Mouse (Mus musculus) MEL (cell line): Measurements from ENCODE around the gene Tmem79. TPM values are rescaled to one million over a fixed set of nuclear protein-coding genes. Genes with fewer than 3 reads are reported as not detected.

Source experiments
- DNase-seq: peaks from one replicate; pipeline ENCODE4 v3.0.0; 2011; ENCODE audit warnings: low read depth, low spot score
- H3K27ac ChIP-seq: 2 replicates; pipeline ENCODE4 v1.5.1; 2012; ENCODE audit warnings: low read depth, mild to moderate bottlenecking, control low read depth, low read length, moderate library complexity; ENCODE audit not compliant: control insufficient read depth
- H3K27me3 ChIP-seq, 2 experiments: fragments of 150-350 bp in 1 of 2; sonication (generic) in 1 of 2; 2 replicates each; pipeline ENCODE4 v1.6.1; 2012; ENCODE audit warnings: low read length in 2 of 2, mild to moderate bottlenecking in 2 of 2, improper control_type of control experiment in 1 of 2, moderate library complexity in 1 of 2; ENCODE audit not compliant: insufficient read depth in 2 of 2, control insufficient read depth in 1 of 2
- H3K36me3 ChIP-seq, 2 experiments: 2 replicates each; pipeline ENCODE4 v1.6.1; 2012 to 2014; ENCODE audit warnings: low read length in 2 of 2, improper control_type of control experiment in 1 of 2, inconsistent platforms in 1 of 2, mild to moderate bottlenecking in 1 of 2; ENCODE audit not compliant: insufficient read depth in 2 of 2, control insufficient read depth in 1 of 2
- H3K4me1 ChIP-seq, 2 experiments: fragments of 150-350 bp in 1 of 2; sonication (generic) in 1 of 2; 2 replicates each; pipeline ENCODE4 v1.6.1; 2012; ENCODE audit warnings: low read length in 2 of 2, improper control_type of control experiment in 1 of 2, mild to moderate bottlenecking in 1 of 2; ENCODE audit not compliant: insufficient read depth in 2 of 2, control insufficient read depth in 1 of 2
- H3K4me3 ChIP-seq, 2 experiments: fragments of 150-350 bp in 1 of 2; sonication (generic) in 1 of 2; 2 replicates each; pipeline ENCODE4 v1.5.1; 2012; ENCODE audit warnings: low read depth in 2 of 2, low read length in 2 of 2, mild to moderate bottlenecking in 2 of 2, moderate library complexity in 2 of 2, control low read depth in 1 of 2, improper control_type of control experiment in 1 of 2; ENCODE audit not compliant: control insufficient read depth in 1 of 2, insufficient read depth in 1 of 2
- H3K79me2 ChIP-seq: 2 replicates; pipeline ENCODE4 v1.6.1; 2012; ENCODE audit warnings: mild to moderate bottlenecking, low read length, moderate library complexity; ENCODE audit not compliant: control insufficient read depth, poor library complexity, insufficient read depth
- H3K9ac ChIP-seq: 2 replicates; pipeline ENCODE4 v1.6.1; 2012; ENCODE audit warnings: low read depth, mild to moderate bottlenecking, control low read depth, low read length, moderate library complexity; ENCODE audit not compliant: control insufficient read depth, poor library complexity, severe bottlenecking
- H3K9me3 ChIP-seq: fragments of 150-350 bp; sonication (generic); replicated peaks from 2 replicates; pipeline ENCODE4 v1.6.1; 2012; ENCODE audit warnings: mild to moderate bottlenecking, low read length, improper control_type of control experiment, moderate library complexity; ENCODE audit not compliant: insufficient read depth
- E2F4 ChIP-seq: IDR thresholded peaks from 2 replicates; pipeline ENCODE4 v1.6.1; 2011; ENCODE audit warnings: low read depth, low read length, improper control_type of control experiment, borderline replicate concordance
- ELF1 ChIP-seq: IDR thresholded peaks from 2 replicates; pipeline ENCODE4 v1.6.1; 2014; ENCODE audit warnings: low read depth, mild to moderate bottlenecking, inconsistent platforms, low read length, improper control_type of control experiment, moderate library complexity
- EP300 ChIP-seq, 2 experiments: IDR thresholded peaks; 2 replicates each; pipeline ENCODE4 v1.6.1; 2011; ENCODE audit warnings: improper control_type of control experiment in 2 of 2, low read length in 2 of 2, low read depth in 1 of 2, mild to moderate bottlenecking in 1 of 2
- GATA1 ChIP-seq: IDR thresholded peaks from 2 replicates; pipeline ENCODE4 v1.6.1; 2011; ENCODE audit warnings: low read depth, low read length, improper control_type of control experiment
- HCFC1 ChIP-seq: IDR thresholded peaks from 2 replicates; pipeline ENCODE4 v1.6.1; 2012; ENCODE audit warnings: low read depth, mild to moderate bottlenecking, inconsistent platforms, low read length, improper control_type of control experiment, moderate library complexity
- JUND ChIP-seq: IDR thresholded peaks from 2 replicates; pipeline ENCODE4 v1.6.1; 2011; ENCODE audit warnings: low read depth, mild to moderate bottlenecking, improper control_type of control experiment, low read length
- MAX ChIP-seq: IDR thresholded peaks from 2 replicates; pipeline ENCODE4 v1.6.1; 2011; ENCODE audit warnings: low read length, improper control_type of control experiment
- MEF2A ChIP-seq: IDR thresholded peaks from 2 replicates; pipeline ENCODE4 v1.6.1; 2014; ENCODE audit warnings: low read depth, mild to moderate bottlenecking, inconsistent platforms, low read length, improper control_type of control experiment; ENCODE audit not compliant: poor library complexity, insufficient replicate concordance, severe bottlenecking; ENCODE audit errors: extremely low read depth
- MXI1 ChIP-seq: IDR thresholded peaks from 2 replicates; pipeline ENCODE4 v1.6.1; 2011; ENCODE audit warnings: mild to moderate bottlenecking, low read depth, low read length, improper control_type of control experiment
- MYB ChIP-seq: IDR thresholded peaks from 2 replicates; pipeline ENCODE4 v1.6.1; 2011; ENCODE audit warnings: mild to moderate bottlenecking, low read depth, low read length, improper control_type of control experiment
- NELFE ChIP-seq: IDR thresholded peaks from 2 replicates; pipeline ENCODE4 v1.6.1; 2011; ENCODE audit warnings: low read depth, low read length, improper control_type of control experiment
- NRF1 ChIP-seq: IDR thresholded peaks from 2 replicates; pipeline ENCODE4 v1.6.1; 2014; ENCODE audit warnings: low read depth, mild to moderate bottlenecking, inconsistent platforms, low read length, improper control_type of control experiment, moderate library complexity; ENCODE audit not compliant: poor library complexity, insufficient read depth, severe bottlenecking
- POLR2A ChIP-seq, 2 experiments: IDR thresholded peaks; 2 replicates each; pipeline ENCODE4 v1.6.1; 2011 to 2012; ENCODE audit warnings: low read length in 2 of 2, mild to moderate bottlenecking in 2 of 2, control low read depth in 1 of 2, improper control_type of control experiment in 1 of 2, low read depth in 1 of 2, moderate library complexity in 1 of 2; ENCODE audit not compliant: control insufficient read depth in 1 of 2, insufficient read depth in 1 of 2, poor library complexity in 1 of 2
- RAD21 ChIP-seq: IDR thresholded peaks from 2 replicates; pipeline ENCODE4 v1.6.1; 2011; ENCODE audit warnings: mild to moderate bottlenecking, low read depth, low read length, improper control_type of control experiment
- RCOR1 ChIP-seq: IDR thresholded peaks from 2 replicates; pipeline ENCODE4 v1.6.1; 2012; ENCODE audit warnings: low read depth, mild to moderate bottlenecking, inconsistent platforms, low read length, improper control_type of control experiment
- SIN3A ChIP-seq: IDR thresholded peaks from 2 replicates; pipeline ENCODE4 v1.6.1; 2012; ENCODE audit warnings: low read length, improper control_type of control experiment, inconsistent platforms
- TAL1 ChIP-seq: IDR thresholded peaks from 2 replicates; pipeline ENCODE4 v1.6.1; 2012; ENCODE audit warnings: mild to moderate bottlenecking, inconsistent platforms, low read length, moderate library complexity, mixed read lengths
- UBTF ChIP-seq: IDR thresholded peaks from 2 replicates; pipeline ENCODE4 v1.6.1; 2012; ENCODE audit warnings: low read depth, mild to moderate bottlenecking, inconsistent platforms, low read length, improper control_type of control experiment, moderate library complexity, borderline replicate concordance; ENCODE audit not compliant: insufficient read depth
- USF1 ChIP-seq: IDR thresholded peaks from 2 replicates; pipeline ENCODE4 v1.6.1; 2014; ENCODE audit warnings: low read depth, mild to moderate bottlenecking, inconsistent platforms, low read length, improper control_type of control experiment, moderate library complexity
- USF2 ChIP-seq, 2 experiments: IDR thresholded peaks; 2 replicates each; pipeline ENCODE4 v1.6.1; 2011 to 2012; ENCODE audit warnings: improper control_type of control experiment in 2 of 2, low read length in 2 of 2, borderline replicate concordance in 1 of 2, inconsistent platforms in 1 of 2, low read depth in 1 of 2, mild to moderate bottlenecking in 1 of 2; ENCODE audit not compliant: insufficient read depth in 1 of 2
- ZKSCAN1 ChIP-seq: IDR thresholded peaks from 2 replicates; pipeline ENCODE4 v1.6.1; 2012; ENCODE audit warnings: low read depth, mild to moderate bottlenecking, inconsistent platforms, low read length, improper control_type of control experiment, moderate library complexity
- ZNF384 ChIP-seq: IDR thresholded peaks from 2 replicates; pipeline ENCODE4 v1.6.1; 2012; ENCODE audit warnings: low read depth, mild to moderate bottlenecking, inconsistent platforms, low read length, improper control_type of control experiment
- polyA plus RNA-seq, 2 experiments: library from polyadenylated mRNA; stranded (reverse) in 1 of 2; unstranded in 1 of 2; fragments of >175 nt in 1 of 2; fragments of >200 nt in 1 of 2; gene quantifications; 2 replicates each; pipeline versions ENCODE4 v1.2.1 to v1.2.4; 2012; ENCODE audit warnings: low replicate concordance in 2 of 2, low read depth in 1 of 2; ENCODE audit not compliant: insufficient read length in 2 of 2, insufficient read depth in 1 of 2, missing spikeins in 1 of 2
- total RNA-seq: library from RNA; depleted of rRNA; stranded (reverse); fragments of 300-350 nt; gene quantifications from 2 replicates; pipeline ENCODE4 v1.2.3, GENCODE M21; 2012

The Tmem79 gene
- total and polyA plus RNA-seq, 3 experiments, result 2.2 to 3.7 TPM; not detected in 1

DNA sequence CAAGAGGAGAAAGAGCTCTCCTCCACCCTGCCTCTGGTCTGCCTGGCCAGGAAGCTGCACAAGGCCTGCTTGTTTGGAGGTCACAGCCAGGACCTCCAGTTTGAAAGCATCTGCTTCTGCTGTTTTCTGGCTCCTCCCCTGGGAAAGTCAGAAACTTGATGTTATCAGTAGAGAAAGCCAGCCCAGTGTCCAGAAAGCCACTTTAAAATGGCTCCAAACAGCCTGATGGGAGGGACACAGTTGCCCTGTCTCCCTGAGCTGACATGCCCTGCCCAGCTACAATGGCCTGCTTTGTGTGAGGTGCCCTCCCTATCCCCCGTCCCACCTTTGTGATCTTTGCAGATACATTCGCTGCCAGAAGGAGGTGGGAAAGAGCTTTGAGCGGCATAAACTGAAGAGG is 24.0 kb upstream of the Tmem79 start:
- Histone ChIP-seq H3K27ac (no peak overlapping the region), H3K4me1 (no peaks in the 10 kb centered on the region)

DNA sequence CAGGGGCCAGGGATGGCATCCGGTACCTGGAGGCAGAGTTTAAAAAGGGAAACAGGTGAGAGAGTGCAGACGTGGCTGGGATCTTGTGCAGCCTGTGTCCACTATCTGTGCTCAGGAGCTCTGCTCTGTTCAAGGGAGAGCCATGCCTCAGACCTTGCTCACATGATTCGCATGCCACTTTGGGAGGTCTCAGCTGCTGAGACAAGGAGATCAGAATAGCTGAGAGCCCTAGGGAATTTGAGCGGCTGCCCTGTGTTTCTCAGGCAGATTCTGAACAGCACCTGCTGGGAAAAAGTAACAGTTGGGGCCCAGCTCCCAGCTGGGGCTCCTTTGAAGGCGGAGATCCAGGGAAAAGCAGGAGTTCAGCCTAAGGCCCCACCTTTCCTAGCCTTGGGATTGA is 23.6 kb upstream of the Tmem79 start:
- Histone ChIP-seq H3K27me3 (no peaks in the 10 kb centered on the region), H3K79me2 (no peaks in the 10 kb centered on the region), H3K27ac (no peak overlapping the region), H3K9ac (no peak overlapping the region), H3K4me3 (no peak overlapping the region), H3K36me3 (peaks cover 0 to 12% of the 10 kb centered on the region in 2 experiments; a peak in 2 of 4 replicates), H3K4me1 (no peaks in the 10 kb centered on the region), H3K9me3 (no peaks in the 10 kb centered on the region)
- no peak for DNase-seq
- TF ChIP-seq EP300 (IDR thresholded peaks at IDR 0.05; ENCODE audit: low read depth in 1 of 2, low read length in 2 of 2) (no peak), POLR2A (IDR thresholded peaks at IDR 0.05; ENCODE audit: control insufficient read depth in 1 of 2, insufficient read depth in 1 of 2, low read depth in 1 of 2, low read length in 2 of 2, poor library complexity in 1 of 2) (no peak), TAL1 (no peak), SIN3A (no peak), JUND (no peak), MAX (no peak), HCFC1 (no peak), UBTF (no peak), USF1 (no peak), ZKSCAN1 (no peak), ELF1 (no peak), MXI1 (no peak)

More for the DNA sequence above, 24.0 kb upstream of the Tmem79 start:
- Histone ChIP-seq H3K27me3 (no peaks in the 10 kb centered on the region), H3K36me3 (peaks cover 0 to 11% of the 10 kb centered on the region in 2 experiments; a peak in 2 of 4 replicates), H3K4me3 (no peak overlapping the region), H3K9ac (no peak overlapping the region), H3K9me3 (no peaks in the 10 kb centered on the region), H3K79me2 (no peaks in the 10 kb centered on the region)
- DNase-seq, result no peak
- TF ChIP-seq NELFE (no peak), MEF2A (no peak), USF2 (IDR thresholded peaks at IDR 0.05; ENCODE audit: borderline replicate concordance in 1 of 2, insufficient read depth in 1 of 2, low read depth in 1 of 2, low read length in 2 of 2) (no peak), EP300 (IDR thresholded peaks at IDR 0.05; ENCODE audit: low read depth in 1 of 2, low read length in 2 of 2) (no peak), NRF1 (no peak), RCOR1 (no peak), POLR2A (IDR thresholded peaks at IDR 0.05; ENCODE audit: control insufficient read depth in 1 of 2, insufficient read depth in 1 of 2, low read depth in 1 of 2, low read length in 2 of 2, poor library complexity in 1 of 2) (no peak), GATA1 (no peak), ZNF384 (no peak), ELF1 (no peak), MYB (no peak), RAD21 (no peak), E2F4 (no peak)
